Mouse (Mus musculus) 3134 (cell line): ENCODE data around the gene Negr1.
"Not testable (repeated sequence)": the region's sequence is repeated elsewhere in the genome, so short reads cannot be mapped to it uniquely, and the experiment has no call there.

ENCODE experiments used
- DNase-seq: peaks from one replicate; pipeline ENCODE4 v3.0.0-alpha.2; 2011; ENCODE audit warnings: low spot score; ENCODE audit not compliant: insufficient read length; ENCODE audit errors: extremely low read depth

The Negr1 gene

GRCm38 (mm10) chr3:156980042-156980716 lies 418.6 kb downstream of the Negr1 start:
- no peak for DNase-seq

- DNase-seq = no peak
These were observed 420.5 kb downstream of the Negr1 start for GRCm38 (mm10) chr3:156982102-156982501.

- no peak for DNase-seq
These were observed 425.5 kb downstream of the Negr1 start for GRCm38 (mm10) chr3:156987113-156987512.

- DNase-seq = no peak
These were observed 430.6 kb downstream of the Negr1 start for GRCm38 (mm10) chr3:156992171-156992570.

- no peak for DNase-seq
These were observed 431.2 kb downstream of the Negr1 start for GRCm38 (mm10) chr3:156992811-156993210.

GRCm38 (mm10) chr3:156999177-156999808 lies 437.7 kb downstream of the Negr1 start:
- no peak for DNase-seq

- no peak for DNase-seq
These were observed 460.0 kb downstream of the Negr1 start for GRCm38 (mm10) chr3:157021632-157022031.

GRCm38 (mm10) chr3:157024580-157024979 lies 463.0 kb downstream of the Negr1 start:
- DNase-seq = no peak

- DNase-seq = no peak
These were observed 470.0 kb downstream of the Negr1 start for GRCm38 (mm10) chr3:157031513-157032142.

GRCm38 (mm10) chr3:157036016-157036415 lies 474.4 kb downstream of the Negr1 start:
- no peak for DNase-seq

GRCm38 (mm10) chr3:157036568-157036967 lies 475.0 kb downstream of the Negr1 start:
- DNase-seq = no peak

GRCm38 (mm10) chr3:157040619-157041018 lies 479.0 kb downstream of the Negr1 start:
- no peak for DNase-seq

- DNase-seq = no peak
These were observed 483.0 kb downstream of the Negr1 start for GRCm38 (mm10) chr3:157044565-157044964.

- DNase-seq = not testable (repeated sequence)
These were observed 502.8 kb downstream of the Negr1 start for GRCm38 (mm10) chr3:157064438-157064837.

GRCm38 (mm10) chr3:157066331-157066730 lies 504.7 kb downstream of the Negr1 start:
- no peak for DNase-seq

GRCm38 (mm10) chr3:157079250-157079965 lies 517.8 kb downstream of the Negr1 start:
- DNase-seq = no peak

- no peak for DNase-seq
These were observed 518.3 kb downstream of the Negr1 start for GRCm38 (mm10) chr3:157079966-157080306.

GRCm38 (mm10) chr3:157080585-157080984 lies 519.0 kb downstream of the Negr1 start:
- DNase-seq = no peak

- DNase-seq = no peak
These were observed 521.5 kb downstream of the Negr1 start for GRCm38 (mm10) chr3:157082808-157083784.

- DNase-seq = no peak
These were observed 523.6 kb downstream of the Negr1 start for GRCm38 (mm10) chr3:157085180-157085579.
